Mouse (Mus musculus) skeletal muscle tissue, adult 2 months (tissue): ENCODE data around the gene Foxe1.

ENCODE experiments used
- DNase-seq: peaks from one replicate; pipeline ENCODE4 v3.0.0-alpha.2; 2012; ENCODE audit warnings: low read depth, low spot score

Foxe1 gene

DNA sequence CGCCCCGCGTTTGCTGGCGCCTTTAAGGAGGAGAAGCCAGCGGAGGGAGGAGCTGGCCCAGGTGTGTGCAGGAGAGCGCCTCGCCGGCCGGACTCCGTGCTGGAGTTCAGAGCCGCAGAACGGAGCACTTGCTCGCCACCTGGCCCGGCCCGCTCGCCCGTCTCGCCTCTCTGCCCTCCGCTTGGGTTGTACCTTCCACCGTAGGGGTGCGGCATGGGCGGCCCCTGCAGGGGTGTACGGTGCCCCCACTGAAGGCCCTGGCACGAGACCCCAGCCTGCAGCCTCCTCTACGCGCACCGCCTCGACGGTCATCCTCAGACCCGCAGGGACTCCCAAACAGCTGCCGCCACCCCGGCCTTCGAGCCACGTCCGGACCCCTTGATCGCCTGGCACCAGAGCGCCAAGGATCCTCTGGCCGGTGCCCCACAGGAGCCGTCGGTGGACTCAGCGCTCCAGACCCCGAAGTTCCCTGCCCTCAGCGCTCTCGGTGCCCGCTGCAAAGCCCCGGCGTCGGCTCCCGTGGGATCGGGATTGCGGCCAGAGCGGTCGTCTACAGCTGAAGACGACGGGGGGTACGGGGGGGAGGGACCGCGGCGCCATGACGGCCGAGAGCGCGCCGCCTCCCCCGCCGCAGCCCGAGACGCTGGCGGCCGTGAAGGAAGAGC lies at the start of gene Foxe1:
Foxe1 (plus strand) TSS at position 14 of the 665 bp plus-strand sequence.
- DNase-seq = no peak

DNA sequence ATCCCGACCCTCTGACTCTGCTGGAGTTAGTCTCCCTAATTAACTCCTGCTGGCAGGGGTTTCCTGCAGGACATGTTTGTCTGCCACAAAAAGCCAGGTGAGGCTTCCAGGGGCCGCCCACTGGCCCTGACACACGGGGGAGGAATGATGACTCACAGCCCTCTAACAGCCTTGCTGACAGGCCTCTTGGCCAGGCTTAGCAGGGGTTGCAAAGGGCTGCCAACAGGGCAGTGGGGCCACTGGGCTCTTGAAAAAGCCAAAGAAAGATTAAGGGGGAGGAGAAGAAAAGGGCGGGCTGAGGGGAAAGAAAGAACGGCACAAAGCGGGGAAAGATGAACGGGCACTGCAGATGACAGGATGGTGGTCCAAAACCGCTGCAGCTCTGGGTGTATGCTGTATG lies 39.3 kb upstream of the Foxe1 start:
- DNase-seq = no peak

DNA sequence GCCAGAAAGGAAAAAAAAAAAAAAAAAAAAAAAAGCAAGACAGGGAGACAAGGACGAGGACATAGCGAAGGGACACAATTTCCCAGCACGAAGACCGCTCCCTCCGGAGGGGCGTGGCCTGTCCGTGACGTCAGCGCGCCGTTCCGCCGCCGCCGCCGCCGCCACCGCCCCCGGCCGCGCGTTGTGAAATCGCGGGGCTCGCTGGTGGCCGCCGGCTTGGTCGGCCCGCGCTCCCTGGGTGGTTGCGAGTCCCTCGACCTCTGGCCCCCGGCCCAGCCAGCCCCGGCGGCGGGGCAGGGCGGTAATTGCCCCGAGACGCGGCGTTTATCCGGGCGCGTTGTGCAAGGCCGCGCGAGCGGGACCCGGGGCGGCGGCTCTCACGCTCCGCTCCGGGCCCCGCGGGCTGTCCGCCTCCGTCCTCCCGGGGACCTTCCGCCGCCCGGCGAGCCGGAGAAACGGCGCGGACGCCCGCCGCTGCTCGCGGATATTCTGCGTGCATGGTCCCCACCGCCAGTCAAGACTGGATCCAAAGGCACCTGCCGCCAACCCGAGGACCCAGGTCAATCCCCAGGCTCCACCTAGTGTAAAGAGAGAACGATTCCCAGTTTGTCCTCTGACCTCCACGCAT lies 38.5 kb upstream of the Foxe1 start:
- peak; percentile 53 for DNase-seq

DNA sequence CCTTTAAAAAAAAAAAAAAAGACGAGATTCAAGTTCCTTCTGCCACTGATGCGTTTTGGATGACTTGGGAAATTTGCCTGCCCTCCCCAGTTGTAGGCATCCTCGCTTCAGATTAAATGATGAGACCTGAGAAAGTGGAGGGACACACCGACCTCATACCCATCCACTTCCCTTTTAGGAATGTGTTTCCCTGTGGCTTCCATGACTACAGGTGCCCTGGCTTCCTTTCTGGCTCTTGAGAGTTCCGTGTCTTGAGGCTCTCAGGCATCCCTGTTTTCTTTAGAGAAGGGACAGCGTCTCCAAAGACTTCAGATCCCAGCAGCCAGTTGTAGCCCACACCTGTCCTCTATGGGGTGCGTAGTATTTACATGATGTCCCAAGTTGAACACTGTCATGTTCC lies 38.0 kb upstream of the Foxe1 start:
- DNase-seq = no peak

DNA sequence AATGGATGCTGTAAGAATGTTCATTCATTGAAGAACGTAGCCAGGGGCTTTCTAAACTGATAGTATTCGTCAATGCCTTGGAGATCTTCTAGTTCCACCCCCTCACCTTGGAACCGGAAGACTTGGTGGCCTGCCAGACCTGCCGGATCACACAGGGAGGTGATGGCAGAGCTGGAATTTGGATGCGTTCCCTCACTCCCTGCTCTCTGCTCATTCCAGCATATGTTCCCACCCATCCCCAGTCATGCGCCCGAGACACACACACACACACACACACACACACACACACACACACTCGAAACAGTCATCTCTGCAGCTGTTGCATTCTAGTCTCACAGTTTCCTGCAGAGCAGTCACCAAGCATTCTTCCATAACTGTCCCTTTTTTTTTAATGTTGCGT lies 36.1 kb upstream of the Foxe1 start:
- DNase-seq = no peak

DNA sequence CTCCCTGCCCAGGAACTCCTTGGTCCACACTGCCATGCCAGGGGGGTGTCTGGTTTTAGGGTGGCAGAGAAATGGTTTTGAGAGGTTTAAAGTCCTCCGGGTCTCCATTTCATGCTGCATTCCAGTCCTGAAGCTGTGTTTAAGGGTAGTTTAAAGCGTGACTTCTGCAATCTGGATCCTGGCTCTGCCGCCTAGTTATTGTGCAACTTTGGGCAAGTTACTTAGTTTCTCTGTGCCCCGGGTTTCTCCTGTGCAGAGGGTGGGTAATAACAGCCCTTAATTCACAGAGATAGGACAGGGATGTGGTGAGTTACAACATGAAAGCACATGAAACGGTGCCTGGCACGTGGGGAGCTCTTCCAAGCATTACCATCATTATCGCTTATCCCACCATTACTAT lies 35.5 kb upstream of the Foxe1 start:
- no peak for DNase-seq

DNA sequence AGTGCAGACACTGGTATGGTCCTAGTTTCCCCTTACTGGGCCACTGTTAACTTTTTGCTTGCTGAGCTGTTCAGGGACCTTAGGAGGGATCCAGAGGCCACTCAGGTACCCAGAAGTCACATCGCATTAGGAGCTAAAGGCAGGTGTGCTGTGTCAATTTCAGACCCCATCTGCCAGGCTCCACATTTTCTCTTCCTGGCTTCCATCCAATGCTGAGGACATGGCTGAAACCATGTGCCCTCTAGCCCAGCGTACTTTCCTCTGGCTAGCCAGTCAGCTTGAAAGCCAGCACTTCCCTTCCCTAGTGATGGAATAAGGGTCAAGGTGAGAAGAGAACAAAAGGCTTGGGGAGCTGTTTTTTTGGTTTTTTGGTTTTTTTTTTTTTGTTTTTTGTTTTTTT lies 31.8 kb upstream of the Foxe1 start:
- no peak for DNase-seq

DNA sequence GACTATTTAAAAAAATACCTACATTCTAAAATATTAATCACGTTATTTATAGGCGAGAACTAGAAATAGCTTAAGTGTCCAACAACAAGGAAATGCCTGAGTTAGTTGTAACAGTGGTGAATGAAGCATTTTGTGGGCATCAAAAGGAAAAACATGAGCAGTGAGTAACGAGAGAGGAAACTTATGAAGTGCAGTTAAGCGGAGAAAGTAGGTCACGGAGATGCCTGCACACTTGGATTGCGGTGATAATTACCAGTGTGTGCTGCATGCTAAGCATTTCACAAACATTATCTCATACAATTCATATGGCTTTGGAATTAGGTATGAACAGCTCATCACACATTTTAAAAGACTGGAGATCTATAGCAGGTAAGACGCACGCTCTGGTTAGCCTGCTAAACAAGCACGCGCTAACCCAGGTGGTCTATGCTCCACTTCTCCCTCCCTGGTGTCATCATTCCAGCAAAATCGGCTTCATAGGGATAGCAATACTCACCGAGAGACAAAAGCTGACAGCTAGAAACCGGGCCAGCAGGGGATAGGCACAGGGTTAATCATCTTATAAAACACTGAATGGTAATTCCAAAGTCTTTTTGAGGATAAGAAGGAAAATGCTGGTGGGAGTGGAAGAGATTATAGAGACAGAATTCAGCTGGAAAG lies 21.5 kb upstream of the Foxe1 start:
- no peak for DNase-seq

DNA sequence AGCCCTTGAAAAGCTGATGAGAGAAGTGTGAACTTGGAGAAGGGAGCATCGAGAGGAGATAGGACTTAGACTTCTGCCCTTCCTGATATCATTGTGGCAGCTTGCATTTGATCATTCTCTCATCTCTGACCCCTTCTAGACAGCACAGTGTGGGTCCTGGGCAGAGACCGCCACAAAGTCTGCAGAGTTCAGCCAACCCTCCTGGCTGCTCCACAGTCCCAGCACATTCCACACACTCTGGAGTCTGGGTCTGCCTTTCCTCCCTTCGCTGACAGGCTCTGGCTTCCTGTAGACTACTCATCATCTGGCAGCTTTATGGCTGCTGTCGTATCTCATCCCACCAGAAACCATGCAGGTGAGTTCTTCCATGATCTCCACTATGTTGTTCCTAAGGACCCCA lies 20.7 kb upstream of the Foxe1 start:
- no peak for DNase-seq

DNA sequence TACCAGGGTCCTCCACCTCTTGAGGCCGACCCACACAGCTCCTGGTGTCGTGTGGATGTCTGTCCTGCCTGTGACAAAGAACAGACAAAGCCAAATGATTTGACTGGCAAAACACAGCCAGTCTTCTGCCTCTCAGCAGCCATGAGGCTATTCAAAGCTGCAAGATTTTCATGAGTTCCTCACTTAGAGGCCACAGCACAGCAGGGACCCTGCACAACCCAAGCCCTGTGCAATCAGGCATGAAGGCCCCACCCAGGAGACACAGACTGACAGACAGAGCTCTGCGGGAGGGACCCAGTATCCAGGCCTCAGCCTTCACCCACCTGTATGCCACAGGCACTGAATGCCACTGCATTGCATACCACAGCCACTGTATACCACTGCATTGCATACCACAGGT lies 14.5 kb upstream of the Foxe1 start:
- no peak for DNase-seq

DNA sequence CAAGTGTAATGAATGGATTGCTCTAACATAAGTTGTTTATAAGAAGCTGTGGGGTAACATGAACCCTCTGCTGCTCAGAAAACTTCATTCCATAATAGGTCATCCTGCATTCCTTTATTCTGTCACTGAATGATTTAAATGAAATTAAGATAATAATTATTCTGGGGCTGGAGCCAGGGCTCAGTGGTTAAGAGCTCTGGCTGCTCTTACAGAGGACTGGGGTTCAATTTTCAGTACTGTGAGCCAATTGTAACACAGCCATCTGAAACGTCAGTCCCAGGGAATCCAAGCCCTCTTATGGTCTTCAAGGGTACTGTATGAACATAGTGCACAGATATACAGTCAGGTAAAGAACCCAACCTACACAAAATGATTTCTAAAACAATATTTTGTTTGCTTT lies 7.6 kb upstream of the Foxe1 start:
- DNase-seq = no peak

DNA sequence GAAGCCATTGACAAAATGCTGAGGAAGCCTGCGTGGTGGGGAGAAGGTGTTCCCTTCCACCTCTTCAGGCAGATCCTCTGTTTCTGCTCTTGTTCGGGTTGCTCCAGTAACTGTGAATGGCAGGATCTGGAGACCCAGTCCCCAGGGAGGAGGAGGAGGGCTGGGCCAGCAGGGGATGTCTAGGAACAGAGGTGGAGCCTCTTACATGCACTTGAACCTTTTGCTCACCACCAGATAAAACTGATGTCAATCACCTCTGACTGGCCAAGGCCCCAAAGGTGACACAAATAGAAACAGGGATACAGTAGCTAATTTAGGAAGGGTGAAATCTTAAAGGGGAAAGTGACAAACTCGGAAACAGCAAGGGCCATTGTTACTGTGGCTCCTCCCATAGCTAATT lies 5.4 kb upstream of the Foxe1 start:
- DNase-seq = no peak

DNA sequence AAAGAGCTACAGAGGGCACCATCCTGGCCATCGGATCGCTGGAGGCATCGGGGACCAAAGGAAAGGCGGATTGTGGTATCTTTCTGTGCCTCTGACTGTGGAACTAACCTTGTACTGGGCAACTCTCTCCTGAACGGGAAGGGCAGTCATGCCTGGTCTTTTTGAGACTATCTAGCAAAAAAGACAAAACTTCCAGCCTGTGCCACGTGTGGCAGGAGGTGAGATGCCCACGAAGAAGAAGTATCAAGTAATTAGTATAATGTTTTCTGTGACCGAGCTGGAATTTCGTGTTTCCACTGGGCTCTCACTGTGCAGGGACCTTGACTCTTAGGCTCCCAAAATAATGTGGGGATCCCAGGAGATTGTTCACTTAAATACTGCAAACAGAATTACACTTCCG lies 4.4 kb upstream of the Foxe1 start:
- DNase-seq = no peak

DNA sequence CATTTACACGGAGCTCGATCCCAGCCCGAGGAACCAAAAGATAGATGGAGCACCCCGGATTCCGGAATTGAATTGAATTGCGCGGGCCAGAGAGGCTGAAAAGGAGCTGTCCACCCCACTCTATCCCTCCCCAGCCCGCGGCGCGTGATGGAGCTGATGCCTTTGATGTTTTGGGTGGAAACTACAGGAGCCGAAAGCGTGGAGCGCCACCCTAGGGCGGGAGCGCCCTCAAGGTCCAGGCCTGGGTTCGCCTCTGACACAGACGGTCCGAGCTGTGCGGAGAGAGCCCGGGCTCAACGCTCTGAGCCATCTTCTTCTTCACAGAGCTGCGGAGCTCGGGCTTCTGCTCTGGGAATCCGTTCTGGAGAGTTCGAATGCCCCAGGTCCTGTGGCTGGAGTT lies 3.8 kb upstream of the Foxe1 start:
- no peak for DNase-seq

DNA sequence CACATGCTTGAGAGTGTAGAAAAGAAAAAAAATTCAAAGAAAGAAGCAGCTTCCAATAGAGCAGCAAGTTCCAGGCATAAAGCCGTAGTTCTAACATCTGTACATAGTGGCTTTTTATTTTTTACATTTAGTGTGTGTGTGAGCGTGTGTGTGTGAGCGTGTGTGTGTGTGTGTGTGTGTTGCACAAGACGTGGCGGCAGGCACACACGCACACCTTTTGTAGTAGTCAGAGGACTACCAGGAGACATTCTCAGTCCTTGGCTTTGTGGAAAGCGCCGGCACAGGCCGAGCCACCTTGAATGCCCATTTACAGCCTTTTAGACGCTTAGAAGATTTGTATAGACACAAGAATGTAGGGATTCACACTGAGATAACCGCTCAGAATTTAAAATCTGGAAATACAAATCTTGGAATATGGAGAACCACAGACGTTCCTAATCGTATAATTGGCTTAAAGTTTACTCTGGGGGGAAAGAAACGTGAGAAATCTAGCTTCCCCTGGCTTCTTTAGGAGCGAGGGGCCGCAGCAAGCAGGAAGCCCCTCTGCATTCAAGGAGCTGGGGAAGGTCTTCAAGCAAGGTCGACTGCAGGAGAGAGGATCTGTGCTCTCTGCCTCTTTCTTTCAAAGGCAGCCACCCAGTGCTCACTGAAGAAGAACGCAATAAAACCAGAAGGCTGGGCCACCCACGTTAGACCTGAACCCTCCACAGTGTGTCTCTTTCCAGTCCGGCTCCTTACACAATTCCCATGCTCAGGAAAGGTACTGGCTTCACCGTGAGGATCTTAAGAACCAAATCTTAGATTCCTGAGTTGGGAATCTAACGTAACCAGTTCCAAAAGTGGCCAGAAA lies 1.4 kb upstream of the Foxe1 start:
- no peak for DNase-seq

DNA sequence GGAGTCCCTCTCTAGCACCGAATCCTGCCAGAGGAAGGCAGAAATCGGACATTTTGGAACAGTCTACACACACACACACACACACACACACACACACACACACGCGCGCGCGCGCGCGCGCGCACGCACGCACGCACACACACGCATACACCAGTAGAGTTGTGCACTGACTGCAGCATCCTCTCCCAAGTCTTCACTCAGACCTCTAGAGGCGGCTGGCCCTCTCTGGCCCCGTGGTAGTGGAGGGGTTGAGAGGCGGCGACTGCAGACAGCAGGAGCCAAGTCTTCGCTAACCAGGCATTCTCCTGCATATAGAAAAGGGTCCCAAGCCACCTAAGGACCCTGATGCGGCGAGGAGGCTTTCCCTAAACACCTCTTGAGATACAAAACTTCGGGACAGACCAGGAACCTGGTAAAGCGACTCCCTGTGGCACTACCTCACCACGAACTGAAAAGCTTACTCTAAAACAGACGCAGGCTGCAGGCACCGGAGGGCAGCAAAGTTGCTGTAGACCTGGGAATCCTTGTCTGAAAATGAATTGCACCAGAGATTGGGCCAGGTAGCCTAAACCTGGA lies 610 bp upstream of the Foxe1 start:
- DNase-seq = no peak

DNA sequence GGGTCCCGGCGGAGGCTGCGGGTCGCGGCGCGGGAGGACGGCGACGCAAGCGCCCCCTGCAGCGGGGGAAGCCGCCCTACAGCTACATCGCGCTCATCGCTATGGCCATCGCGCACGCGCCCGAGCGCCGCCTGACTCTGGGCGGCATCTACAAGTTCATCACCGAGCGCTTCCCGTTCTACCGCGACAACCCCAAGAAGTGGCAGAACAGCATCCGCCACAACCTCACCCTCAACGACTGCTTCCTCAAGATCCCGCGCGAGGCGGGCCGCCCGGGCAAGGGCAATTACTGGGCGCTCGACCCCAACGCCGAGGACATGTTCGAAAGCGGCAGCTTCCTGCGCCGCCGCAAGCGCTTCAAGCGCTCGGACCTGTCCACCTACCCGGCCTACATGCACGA lies 879 bp downstream of the Foxe1 start:
- no peak for DNase-seq

DNA sequence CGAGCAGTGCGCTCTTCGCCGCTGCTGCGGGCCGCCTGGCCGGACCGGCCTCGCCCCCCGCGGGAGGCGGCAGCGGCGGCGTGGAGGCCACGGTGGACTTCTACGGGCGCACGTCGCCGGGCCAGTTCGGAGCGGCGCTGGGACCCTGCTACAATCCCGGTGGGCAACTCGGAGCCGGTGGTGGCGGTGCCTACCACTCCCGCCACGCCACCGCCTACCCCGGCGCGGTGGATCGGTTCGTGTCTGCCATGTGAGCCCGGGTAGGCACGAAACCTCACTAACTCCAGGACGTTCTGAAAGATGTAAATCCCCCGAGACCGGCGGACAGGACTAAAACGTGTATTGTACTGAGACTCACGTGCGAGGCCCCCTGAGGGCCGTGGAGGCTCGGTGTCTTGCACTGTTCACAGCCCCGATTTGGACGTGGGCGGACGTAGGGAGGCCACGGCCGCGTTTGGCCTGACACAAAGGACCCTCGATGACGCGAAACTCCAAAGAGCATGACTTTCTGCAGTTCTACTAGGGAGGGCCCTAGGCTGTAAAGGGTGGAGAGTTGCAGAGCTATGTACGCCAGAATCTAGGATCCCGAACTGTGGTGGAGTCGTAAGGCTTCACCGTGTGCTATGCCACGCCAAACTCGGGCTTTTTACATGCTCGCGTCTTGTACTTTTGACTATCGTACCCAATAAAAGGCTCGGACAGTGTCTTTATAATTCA lies 1.8 kb downstream of the Foxe1 start:
- DNase-seq = no peak

DNA sequence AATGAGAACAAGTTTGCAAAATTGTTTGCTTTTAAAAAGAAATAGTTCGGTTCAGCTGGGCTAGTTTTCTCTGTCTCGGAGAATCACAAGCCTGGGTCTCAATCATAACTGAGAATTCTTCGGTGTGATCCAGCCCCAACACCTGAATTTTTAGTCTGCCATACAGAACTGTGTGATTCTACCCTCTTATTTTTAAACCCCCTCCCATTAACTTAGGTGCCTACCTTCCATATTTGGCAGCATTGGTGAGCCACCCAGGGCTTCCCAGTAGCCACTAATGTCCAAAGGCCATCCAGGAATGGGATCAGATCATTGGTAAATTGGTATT lies 2.3 kb downstream of the Foxe1 start:
- no peak for DNase-seq

DNA sequence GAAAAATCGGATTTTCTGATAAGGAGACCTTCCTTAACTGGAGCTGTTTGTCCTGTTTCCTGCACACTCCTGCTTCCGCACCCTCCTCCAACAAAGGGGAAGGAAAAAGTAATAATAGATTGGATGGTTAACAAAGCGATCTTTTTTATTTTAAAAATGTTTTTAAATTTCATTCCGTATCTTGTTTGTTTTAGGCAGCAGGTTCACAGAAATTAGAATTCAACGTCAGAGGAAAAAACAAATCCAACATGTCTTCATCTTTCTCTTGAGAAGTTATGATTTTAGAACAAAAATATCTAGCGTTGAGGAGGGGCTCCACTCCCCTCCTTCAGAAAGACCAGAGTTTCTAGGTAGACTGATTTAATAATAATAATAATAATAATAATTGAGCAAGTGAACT lies 2.8 kb downstream of the Foxe1 start:
- DNase-seq = no peak

DNA sequence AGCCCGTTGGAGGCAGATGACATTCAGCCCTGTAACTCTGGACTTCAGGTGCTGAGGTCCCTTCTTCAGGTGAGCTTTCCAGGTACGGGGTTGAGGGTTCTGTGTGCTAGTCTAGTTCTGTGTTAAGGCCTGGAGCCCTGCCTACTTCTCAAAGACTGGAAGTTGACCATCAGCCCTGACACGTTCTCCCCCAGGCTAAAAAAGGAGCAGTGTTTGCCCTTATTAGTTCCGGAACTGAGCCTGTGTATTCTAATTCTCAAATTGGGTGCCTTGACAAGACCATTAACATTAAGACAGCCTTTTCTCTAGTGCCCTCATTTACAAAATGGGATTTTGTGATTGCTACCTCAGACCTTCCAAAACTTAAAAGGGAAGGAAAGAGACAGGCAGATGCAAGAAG lies 3.7 kb downstream of the Foxe1 start:
- no peak for DNase-seq
